Mouse (Mus musculus) kidney, adult 9 months (tissue): ENCODE measurements around the gene Psg19.
A peak's percentile ranks its signal among the peaks of the same experiment; 100 is the strongest.
"Not testable (repeated sequence)": the region's sequence is repeated elsewhere in the genome, so short reads cannot be mapped to it uniquely, and the experiment has no call there.

Experiments used
- DNase-seq: peaks from one replicate; pipeline ENCODE4 v3.0.0; 2022

The Psg19 gene

DNA sequence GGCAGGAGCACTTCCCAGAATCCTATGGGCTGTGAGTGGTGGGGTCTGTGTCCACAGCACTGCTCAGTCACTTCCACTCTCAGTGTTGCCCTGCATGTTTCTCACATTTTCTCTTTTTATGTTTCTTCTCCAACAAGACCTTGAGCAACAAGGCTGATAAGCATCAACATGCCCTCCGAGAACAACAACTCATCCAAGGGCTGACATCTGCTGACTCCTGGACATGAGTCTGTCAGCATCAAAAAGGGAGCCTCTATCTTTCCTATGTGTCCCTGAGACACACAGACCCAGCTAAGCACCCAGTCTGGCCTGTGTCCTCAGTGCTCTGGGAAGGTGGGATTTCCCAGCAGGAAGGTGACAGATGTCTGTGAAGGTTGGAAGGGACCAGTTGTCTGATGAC is at the start of gene Psg19:
Gene Psg19 (minus strand): TSS at position 101 of the 400 bp plus-strand sequence.
- no peak for DNase-seq

DNA sequence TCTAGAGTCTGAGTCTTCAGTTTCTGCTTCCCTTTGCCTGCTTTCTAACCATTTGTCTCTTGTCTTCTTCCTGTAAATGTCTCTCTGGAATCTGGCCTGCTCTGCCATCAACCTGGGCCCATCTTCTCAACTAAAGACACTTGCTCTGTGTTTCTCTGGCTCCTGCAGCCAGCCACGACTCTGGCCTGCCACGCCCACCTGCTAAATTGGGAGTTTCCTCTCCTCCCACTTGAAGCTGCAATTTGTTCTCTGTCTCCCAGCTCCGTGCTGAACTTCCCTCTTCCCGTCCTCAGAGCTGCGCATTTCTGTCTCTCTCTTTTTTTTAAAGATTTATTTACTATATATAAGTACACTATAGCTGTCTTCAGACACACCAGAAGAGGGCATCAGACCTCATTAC is 46.5 kb upstream of the Psg19 start:
- no peak for DNase-seq

DNA sequence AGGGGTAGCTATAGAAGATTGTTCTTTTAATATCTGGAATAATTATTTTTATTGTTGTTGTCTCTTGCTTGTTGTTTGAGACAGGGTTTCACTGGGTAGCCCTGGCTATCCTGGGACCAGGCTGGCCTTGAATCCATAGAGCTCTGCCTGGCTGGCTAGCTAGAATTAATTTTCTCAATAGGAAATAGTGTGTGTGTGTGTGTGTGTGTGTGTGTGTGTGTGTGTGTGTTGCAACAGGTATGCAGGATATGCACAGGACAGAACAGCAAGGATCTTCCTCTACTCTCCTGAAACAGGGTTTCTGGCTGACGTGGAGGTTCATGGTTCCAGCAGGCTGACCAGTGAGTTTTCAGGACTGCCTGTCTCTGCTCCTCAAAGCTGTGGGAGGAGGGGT is 42.9 kb upstream of the Psg19 start:
- DNase-seq: no peak

DNA sequence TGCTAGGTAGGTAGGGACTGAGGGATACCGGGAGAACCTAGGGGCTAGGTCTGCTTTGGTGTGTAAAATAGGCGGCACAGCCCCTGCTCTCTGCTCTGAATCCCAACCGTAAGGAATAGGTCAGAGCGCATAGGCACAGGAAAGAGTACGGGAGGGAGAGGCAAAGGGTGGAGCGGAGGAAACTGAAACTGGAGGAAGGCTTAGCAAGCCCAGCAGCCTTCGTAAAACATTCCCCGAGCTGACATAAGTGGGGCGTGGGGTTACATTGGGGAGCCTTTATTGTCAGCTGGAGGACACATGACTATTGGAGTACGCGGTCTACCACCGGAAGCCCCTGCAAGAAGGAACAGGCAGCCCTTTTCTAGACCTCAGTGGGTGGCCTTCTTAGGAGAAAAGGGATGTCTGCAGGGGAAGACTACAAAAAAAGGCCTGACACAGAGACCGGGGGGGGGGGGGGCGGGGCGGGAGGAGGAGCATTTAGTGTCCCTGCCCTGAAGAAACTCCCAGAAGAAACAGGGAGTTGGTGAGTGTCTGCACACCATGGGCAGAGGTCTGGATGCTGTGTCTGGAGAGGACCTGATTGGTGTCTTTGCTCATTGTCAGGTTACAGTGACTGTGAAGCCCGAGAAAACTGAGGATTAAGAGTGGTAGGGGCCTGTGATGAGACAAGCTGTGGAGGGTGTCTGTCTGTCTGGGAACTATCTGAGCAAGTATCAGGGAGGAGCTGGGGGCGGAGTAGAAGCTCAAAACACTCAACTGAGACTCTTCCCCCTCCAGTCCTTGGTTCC is 42.3 kb upstream of the Psg19 start:
- peak; percentile 63 for DNase-seq

DNA sequence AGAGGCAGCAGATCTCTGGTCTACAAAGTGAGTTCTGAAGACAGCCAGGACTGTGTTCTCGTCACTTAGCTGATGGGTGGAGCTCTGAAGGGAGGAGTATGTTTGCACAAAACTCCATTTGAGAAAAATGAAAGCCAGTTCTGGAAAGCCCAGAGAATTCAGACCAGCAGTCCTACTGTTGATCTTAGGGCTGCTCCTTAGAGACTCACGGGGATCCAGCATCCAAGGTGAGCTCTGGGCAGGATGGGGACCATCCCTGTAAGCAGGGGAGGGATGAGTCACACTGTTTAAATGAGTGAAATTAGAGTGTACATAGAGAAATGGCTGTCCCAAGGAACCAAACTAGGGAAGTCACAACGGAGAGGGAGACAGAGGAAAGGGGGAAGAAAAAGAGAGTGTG is 41.5 kb upstream of the Psg19 start, which contains the start of gene Mill2:
Gene Mill2 (plus strand): TSS at position 102 of the 400 bp plus-strand sequence.
- peak; percentile 13 for DNase-seq

DNA sequence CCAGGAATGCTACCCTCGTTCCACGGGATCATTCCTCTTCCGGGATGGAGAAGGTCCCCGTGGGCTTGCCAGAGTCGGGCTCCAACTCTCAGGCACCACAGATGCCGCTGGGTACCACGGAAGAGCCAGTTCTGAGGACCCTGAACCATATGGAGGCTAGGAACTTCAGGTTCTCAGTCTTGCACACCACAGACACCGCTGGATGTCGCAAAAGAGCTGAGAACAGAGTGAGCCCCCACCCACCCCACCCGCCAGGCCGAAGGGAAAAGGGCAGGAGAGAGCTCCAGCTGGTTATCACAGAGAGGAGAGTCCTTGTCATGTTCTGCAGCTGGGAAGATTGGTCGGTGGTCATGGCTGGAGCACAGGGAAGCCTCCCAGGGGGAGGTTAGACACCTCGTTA is 34.0 kb upstream of the Psg19 start:
- no peak for DNase-seq

DNA sequence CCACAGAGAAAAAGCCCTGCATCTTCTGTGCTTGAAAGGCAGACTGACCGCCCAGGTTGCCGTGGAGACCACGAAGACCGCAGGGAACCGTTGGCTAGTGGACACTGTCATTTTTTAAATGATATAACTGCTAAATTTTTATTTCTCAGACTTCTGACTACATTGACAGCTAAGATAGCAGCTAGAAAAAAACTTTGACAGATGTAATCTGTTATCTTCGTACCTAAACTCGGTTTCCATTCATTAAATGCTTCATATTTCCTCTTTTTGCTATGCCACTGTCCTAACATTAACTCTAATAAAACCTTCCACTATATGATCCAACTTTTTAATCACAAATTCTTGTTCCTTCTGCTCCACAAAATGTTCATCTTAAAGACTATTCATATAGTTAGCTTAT is 31.2 kb upstream of the Psg19 start:
- no peak for DNase-seq

DNA sequence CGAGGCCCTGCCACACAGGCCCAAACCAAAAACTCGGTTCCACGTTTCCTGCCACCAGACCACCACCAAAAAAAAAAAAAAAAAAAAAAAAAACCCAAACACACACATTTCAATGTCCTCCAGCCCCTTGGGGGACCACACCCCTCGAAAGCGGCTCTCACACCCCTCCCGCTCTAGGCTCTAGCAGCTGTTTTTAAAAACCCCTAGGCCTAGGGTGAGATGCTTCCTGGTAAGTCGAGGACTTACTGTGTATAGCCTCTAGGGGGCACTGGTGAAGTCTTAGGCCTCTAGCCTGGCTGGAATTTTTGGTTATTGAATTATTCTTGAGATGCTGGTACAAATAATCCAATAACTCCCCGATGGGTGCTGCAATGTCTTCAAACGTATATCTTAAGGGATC is 30.3 kb upstream of the Psg19 start:
- DNase-seq: peak; percentile 8

DNA sequence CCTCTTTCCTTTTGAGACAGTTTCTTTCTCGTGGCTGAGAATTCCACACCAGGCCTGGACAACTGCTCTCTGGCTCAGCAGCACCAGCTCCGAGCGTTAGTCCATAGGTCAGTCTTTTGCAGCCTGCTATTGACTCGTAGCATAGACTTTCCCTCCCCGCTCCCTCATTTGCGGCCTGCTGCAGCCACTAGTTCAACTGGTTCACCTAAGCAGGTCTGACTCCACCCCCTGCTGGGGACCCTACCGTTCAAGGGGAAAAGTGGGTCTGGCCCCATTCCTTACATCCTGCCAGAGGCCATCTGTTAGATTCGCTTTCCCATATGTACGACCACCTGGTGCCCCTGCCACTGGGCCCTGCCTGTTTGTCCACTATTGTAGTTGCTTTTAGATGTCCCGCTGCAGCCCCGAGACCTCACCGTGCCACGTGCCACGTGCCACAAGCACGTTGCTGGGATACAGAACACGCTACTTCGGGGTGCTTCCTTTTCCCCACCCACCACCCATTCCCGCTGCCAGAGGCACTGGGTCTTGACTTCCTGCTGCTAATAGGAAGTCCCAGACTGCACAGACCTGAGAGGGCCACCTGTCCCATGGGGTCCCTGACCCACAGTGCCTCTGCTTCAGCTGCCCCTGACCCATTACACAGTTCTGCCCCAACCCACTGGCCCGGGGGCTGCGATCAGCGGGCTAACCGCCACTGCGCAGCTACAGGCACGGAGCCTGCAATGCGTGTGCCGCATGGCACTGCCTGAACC is 29.6 kb upstream of the Psg19 start:
- DNase-seq: no peak

DNA sequence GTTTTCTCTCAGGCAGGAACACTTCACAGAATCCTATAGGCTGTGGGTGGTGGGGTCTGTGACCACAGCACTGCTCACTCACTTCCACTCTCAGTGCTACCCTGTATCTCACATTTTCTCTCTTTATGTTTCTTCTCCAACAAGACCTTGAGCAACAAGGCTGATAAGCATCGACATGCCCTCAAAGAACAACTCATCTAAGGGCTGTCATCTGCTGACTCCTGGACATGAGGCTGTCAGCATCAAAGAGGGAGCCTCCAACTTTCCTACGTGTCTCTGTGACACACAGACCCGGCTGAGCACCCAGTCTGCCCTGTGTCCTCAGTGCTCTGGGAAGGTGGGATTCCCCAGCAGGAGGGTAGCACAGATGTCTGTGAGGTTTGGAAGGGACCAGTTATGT is 23.2 kb upstream of the Psg19 start, which contains the start of gene Psg17:
Gene Psg17 (minus strand): TSS at position 101 of the 400 bp plus-strand sequence.
- DNase-seq: no peak

DNA sequence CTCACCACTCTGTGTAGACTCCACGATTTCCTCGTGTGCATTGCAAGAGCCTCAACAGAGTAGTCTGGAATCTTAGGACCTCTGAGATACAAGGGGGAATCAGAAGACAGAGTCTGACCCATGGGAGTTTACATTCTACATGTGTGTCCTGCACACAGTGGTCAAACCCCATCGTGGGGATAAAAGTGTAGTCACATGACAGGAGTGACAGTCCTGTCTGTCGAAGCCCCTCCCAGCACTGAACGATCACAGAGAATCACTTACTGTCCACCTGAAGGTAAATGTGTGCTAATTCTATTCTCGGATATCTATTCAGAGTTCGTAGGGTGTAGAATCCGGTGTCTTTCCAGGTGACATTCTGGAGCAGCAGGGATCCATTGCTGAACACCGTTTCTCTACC is 20.0 kb upstream of the Psg19 start:
- no peak for DNase-seq

DNA sequence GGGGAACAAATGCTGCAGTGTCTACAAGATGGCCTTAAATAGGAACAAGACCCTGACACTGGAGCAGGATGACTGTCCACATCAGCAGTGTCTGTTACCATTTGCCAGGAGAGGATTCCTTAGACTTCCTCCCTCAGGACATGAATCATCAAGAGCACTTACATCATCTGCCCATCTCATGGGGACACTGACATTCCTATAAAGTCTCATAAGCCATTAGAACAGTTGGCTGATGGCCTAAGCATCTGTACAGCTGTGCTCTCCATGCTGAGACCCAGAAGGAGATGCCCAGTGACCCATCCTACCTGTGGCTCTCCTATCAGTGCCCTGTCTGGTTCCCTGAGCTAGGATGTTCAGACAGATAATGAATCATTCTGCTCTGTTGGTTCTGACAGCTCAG is 5.2 kb upstream of the Psg19 start:
- DNase-seq: no peak

DNA sequence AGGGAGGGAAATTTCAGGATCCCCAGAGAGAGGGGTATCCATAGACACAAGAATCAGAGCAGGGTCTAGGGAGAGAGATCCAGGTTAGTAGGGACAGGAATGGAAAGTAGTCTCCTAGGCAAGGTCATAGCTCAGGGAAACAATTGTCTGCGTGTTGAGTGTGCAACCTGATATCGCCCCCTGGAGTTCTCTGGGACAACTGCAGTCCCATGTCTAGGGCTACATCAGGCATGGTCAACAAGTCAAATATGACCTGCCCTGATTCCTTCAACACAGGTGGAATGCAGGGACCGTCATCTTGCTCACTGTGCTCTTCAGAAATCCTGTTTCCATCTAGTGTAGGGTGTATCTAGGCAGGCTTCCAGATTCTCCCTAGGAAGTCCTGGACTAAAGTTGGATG is 809 bp upstream of the Psg19 start:
- DNase-seq: no peak

DNA sequence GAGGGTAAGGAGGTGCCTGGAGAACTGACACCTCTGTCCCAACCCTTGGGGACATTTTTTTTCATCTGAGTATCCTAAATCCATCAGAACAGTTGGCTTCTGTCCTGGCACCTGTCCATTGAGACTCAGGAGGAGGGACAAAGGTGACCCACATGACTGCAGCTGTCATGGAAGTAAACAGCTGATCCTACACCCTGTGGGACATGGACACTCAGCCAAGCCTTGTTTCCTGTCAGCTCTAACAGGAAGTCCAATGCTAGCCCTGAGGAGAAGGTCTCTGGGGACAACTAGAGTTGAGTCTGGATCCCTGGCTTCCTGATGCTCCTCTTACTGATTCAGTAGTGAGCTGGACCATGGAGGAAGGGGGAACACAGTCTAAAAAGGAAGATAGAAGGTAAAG is 7.6 kb downstream of the Psg19 start:
- not testable (repeated sequence) for DNase-seq

DNA sequence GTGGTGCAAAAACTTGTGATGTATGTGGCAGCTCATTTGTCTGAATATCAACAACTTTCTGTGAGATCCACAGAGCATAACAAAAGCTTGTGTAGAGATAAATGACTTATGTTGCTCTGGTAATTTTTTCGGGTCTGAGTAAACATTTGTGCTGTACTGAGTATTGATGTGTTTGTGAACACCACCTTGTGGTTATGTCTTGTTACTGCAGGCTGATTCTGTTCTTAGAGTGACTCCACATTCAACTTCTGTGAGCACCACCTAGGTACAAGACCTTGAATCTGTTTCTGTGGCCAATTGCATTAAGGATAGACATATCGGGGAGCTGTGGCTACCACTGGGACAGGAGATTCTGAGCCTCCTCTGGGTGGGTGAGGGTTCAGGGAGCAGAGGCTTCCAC is 17.0 kb downstream of the Psg19 start:
- peak; percentile 19 for DNase-seq

DNA sequence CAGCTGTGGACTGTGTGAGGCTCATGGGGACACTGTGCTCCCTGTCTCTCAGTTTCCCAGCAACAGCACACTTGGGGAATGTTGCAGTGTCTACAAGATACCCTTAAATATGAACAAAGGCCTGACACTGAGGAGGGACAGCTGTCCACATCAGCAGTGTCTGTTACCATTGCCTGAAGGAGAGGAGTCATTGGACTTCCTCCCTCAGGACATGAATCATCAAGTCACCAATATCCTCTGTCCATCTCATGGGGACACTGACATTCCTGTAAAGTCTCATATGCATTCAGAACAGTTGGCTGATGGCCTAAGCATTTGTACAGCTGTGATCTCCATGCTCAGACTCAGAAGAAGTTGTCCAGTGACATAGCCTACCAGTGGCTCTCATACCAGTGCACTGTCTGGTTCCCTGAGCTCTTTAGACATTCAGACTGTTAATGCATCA is 19.0 kb downstream of the Psg19 start:
- no peak for DNase-seq

DNA sequence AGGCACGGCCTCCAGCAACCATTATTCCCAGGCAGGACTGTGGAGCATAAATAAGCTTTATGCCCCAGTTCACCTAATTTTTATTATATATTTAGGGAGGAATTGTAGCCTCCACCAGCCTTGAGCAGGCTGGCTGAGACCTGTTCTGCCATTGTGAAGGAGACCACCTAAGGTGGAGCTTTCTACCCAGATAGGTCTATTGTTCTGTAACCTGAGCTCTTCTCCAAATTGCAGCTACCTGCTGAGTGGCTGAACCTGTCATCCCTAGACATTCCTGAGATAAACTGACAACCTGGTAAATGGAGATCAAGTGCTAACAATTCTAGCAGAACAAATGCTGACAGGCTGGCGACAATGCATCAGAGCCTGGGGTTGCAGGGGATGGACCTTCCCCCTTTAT is 35.4 kb downstream of the Psg19 start:
- DNase-seq: not testable (repeated sequence)

DNA sequence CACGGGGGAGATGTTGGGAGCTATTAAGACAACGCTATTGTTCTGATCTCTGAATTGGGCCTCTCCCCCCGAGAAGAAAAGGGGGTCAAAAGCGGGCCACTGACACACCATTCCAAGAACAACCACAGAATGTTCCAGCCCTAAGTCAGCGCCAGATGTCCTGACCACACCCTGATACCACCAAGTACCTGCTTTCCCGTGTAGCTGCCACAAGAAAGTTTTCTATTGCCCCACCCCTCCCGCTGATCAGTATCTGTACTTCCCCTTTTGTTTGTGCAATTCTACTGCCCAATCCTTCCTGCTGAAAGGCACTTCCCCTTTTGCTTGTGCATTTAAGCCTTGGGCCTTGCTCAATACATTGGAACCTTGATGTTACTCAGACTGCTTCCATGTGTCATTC is 38.2 kb downstream of the Psg19 start:
- DNase-seq: not testable (repeated sequence)

DNA sequence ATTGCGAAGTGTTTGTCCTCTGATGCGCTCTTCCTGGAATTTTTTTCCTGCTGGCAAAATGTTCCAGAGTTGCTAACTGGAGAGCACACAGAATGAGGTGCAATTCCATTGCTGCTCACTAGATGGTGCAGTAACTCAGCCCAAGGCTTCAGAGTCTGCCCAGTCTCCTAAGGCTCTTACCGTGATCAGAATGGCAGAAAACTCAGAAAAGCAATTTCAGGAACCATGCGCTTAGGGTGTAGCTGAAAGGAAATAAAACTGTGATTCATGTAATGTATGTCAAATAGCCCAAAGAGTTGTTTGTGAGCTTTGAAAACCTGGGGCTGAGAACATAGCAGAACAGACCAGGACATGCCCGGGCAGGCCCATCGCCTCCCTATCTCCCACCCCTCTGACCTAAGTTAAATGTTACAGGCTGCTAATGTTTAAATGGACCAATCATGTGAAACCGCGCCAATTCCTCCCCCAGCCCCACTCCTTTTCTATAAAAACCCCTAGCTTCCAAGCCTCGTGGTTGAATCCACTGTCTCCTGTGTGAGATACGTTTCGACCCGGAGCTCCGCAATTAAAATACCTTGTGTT is 48.3 kb downstream of the Psg19 start:
- peak; percentile 69 for DNase-seq

DNA sequence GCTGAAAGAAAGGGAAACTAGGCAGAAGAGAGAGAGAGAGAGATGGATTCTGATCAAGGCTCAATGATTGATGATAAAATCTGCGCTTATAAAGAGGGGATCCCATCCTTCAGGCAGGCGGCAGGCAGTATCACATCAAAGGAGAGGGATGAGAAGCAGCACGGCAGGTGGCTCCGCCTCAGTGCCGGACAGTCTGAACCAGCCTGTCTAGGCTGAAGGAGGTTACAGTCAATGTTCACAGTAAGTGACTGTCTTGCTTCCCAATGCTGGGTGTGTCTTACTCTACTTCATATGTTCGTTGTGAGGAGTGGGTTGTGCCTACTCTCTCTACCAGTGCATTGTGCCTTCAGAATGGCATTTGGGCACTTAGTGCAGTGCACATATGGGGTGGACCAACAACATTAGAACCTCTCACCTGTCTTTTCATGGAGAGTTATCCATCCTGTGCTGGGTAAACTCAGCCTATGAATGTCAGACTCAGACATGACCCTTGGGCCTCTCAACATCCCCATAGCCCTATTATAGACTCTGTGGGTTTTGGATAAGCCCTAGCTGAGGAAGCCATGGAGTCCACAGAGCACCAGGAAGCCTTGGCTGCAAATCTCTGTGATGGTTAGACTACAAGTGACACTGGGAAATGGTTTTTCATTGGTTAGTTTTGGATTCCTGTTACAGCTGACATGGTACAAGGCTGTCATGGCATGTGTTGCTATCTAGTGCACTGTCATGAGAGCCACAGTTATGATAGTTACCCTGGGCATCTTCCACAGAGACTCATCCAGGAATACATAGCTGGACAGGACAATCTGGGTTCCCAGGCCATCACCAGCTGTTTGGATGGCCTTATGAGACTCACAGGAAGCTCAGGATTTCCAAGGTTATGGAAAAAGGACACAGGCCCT is 49.1 kb downstream of the Psg19 start:
- no peak for DNase-seq

DNA sequence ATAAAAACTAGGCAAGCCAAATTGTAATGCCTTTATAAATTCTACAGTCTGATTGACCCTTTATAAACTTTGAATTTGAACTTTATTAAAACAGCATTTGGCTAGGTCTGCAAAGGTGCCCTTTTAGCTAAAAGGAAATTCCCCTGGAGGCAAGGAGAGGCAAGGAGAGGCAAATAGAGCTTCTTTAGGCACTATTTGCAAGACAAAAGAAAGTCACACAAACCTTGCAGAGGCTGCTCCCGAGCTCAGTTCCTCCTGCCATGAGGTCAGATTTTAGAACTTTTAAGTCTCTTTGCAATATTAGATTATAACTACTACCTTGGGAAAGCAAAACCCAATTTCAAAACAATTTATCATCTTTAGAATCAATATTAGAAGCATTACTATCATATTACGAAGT is 50.9 kb downstream of the Psg19 start:
- not testable (repeated sequence) for DNase-seq

DNA sequence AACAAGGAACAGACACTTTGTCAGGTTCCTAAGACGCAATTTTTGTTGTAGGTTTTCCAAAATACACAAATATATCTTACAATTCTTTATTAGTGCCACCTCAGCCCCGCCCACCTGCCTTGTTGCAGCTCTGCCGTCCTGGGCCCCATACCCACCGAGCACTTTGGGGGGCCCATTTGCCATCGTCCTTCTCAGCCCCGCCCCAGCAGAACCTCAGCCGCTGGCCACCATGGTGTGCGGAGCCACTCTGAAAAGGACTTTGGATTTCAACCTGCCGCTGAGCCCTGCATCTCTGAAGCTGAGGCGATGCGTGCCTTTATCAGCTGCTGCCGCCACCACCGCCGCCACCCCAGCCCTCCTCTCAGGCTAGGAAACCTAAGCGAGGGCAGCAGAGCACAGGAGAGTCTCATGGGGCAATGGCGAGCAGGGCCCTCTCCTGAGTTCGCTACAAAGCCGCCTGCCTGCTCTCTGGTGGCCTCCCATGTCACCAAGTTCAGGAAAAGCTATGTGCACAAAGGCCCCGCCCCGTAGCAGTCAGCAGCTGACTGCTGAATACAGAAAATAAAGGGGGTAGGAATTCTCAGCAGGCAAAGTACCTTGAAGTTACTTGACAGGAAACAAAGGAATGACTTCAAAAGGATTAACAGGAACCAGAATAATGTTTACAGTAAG is 52.0 kb downstream of the Psg19 start:
- no peak for DNase-seq
